Mouse (Mus musculus): ENCODE results near the gene Kpna6. TPM values are rescaled to one million over a fixed set of nuclear protein-coding genes. Genes with fewer than 3 reads are reported as not detected.

The Kpna6 gene
- total RNA-seq (2023) = 10 to 100 TPM; 33.9 to 45.9 TPM

DNA sequence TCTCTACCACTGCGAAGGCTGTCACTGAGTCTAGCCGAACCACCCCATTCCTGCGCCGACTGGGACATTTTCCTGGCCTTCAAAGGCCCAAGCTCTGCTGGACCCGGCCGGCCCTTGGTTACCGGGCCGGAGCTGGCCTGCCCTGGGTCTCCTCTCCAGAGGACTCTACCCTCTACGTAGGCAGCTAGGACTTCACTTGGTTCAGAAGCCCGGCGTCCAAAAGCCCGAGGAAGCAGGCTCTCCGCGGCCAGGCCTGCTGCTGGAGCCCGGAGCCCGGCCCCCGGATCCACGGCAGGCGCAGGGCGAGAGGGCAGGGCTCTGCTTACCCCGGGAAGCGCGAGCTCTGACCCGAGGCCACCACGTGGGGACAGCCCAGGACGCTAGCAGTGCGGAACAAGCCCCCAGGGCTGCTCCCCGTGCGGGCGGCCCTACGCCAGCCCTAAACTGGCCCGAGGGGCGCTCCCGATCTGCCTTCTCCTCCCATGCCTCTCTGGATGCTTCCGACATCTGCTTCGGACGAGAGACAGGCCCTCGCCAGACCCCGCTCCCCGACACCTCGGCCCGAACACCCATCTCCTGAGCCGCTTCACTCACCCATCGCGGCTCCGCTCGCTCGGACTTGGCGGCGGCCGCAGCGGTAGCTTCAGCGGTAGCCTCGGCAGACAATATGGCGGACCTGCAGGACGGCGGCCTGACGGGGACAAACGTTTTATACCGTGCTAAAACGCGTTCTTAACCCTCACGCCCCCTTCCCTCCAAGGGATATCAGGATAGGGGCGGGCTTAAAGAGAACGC, at the start of gene Kpna6:
Gene Kpna6 (minus strand): TSS at position 685 of the 795 bp plus-strand sequence.

DNA sequence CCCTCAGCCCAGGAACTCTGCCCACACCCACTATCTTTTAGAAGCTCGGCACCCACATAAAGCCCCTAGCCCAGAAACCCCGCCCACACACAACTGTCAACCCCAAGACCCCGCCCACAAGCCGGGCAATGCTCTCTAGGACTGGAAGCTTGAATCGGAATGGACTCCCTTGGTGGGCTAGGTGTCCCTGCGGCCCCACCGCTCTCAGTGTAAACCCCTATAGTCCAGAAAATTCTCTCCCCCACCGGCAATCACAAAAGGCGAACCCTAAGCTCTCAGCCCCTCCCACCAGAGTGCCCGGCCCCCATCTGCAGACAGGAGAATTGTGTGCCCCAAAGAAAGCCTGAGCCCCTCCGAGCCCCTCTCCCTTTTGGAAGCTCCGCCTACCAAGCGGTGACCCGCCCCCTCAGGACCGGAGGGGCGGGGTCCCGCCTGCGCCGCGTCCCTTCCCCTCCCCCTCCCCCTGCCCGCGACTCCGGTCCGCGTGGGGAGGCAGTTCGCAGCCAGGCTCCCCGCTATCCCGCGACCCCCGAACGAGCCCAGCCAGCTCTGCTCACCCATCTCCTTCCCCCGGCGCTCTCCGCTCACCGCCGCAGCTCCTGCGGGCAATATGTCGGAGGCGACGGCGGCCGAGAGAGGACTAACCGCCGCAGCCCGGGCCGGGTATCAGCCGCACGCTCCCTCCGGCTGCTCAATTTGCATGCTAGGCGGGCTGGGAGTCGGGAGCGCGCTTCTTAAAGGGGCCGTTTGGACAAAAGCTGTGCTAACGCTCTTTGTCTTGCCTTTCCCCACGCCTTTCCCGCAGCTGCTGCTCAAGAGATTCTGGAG, 23.8 kb upstream of the Kpna6 start, which contains the start of gene Tmem39b:
Gene Tmem39b (minus strand): TSS at position 681 of the 828 bp plus-strand sequence.

GRCm38 (mm10) chr4:129640638-129641467, 31.7 kb downstream of the Kpna6 start, which contains the start of gene Txlna:
TSS of gene Txlna (minus strand) at chr4:129641065.

DNA sequence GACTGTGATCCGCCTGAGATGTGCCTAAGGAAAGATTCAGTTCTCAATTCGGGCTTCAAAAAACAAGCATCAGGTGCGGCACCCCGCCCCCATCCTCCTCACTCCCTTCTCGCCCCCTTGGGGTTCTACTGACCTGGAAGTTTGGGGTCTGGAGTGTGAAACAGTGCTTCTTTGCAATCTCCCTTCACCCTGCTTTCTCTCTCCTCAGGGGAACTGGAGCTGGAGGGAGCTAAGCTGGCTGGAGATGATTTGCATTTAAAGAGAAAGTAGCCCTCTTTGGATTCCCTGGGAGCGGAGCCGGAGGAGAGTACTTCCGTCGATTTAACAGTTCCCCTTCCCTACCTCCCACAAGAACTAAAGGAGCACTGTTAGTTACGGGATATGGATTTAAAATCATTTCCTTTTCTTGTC, 48.9 kb downstream of the Kpna6 start, which contains the start of gene Ccdc28b:
Gene Ccdc28b (minus strand): TSS at position 267 of the 411 bp plus-strand sequence.

DNA sequence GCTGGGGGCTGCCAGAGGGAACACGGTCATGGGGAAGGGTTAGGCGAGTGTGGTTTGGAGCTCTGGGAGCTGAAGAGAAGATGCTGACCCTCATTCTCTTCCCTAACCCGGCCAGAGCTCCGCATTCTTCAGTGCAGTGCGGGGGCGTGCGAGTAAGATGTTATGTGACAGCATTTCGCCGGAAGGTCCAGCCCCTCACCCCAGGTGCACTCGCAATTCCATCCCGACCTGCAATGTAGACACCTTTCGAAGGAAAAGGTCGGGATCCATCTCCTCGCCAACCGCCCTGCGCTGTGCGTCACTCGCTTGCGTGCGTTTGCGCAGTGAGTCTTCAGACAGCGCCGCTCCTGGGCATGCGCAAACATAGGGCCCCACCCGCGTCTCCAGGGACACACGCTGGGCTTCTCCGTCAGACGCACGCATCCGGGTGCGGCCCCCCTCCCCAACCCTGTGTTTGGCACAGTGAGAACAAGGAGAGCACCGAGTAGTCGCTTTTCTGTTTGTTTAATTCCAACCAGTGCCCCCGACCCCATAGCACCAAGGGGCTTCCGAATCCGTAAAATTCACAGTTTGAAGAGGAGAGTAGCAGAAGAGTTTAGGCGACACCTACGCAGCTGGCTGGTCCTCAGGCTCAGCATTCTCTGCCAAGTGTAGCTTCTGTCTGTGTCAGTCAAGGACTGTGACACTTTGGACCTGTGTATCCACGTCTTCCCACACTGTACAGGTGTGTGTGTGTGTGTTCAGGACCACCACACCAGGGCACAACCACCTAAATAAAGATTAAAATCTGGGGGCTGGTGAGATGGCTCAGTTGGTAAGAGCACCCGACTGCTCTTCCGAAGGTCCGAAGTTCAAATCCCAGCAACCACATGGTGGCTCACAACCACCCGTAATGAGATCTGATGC, 53.5 kb downstream of the Kpna6 start, which contains the start of gene Iqcc:
Gene Iqcc (minus strand): TSS at position 314 of the 906 bp plus-strand sequence.

GRCm38 (mm10) chr4:129614093-129614492, 58.5 kb downstream of the Kpna6 start, which contains the start of gene Dcdc2b:
TSS of gene Dcdc2b (minus strand) at chr4:129614257.

DNA sequence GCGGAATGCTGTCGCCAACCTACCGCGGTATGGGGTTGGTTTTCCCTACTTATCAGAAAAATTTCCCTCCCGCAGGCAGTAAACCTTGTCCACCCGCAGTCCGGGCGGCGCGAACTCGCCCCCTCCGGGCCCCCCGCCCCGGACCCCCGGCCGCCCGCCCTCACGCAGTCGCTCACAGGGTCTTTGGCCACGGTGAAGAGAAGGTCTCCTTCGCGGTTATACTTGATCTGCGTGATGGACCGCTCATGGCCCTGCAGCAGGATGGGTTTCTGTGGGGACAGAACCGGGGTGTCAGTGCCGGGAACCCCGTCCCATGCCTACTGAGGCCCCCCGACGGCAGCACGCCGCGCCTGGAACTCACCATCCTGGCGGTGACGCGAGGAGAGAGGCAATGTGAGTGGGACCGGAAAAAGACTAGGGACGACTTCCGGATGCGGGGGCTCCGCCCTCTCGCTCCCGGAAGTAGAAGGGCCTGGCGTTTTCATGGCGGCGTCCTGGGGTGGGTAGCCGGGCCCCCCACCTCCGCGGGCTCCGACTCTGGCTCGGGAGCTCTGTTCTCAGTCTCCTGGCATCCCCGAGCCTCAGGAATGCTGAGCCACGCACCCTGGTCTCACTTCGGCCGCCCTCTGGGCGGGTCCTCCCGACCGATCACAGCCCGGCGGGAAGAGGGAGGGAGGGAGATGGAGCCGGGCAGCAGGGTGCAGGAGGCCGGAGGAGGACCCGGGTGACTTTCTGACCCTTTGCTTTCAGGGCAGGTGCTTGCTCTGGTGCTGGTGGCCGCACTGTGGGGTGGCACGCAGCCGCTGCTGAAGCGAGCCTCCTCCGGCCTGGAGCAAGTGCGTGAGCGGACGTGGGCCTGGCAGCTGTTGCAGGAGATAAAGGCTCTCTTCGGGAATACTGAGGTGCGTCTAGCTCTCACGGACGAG, 72.1 kb downstream of the Kpna6 start, which contains the start of the genes Eif3i and Tmem234:
Gene Eif3i (minus strand): TSS at position 416 of the 926 bp plus-strand sequence.
Gene Tmem234 (plus strand): TSS at position 436 of the 926 bp plus-strand sequence.

Other genes with a start within 250 kb of the Kpna6 start
- under 1 TPM in 1 of 2 experiments, not detected in 1; 0.26 TPM for gene Zbtb8b, start 231.9 kb downstream of the Kpna6 start, total RNA-seq (2023)
- gene Bsdc1, start 211.2 kb downstream of the Kpna6 start, total RNA-seq (2023) = 100 to 1,000 TPM; 118 to 131 TPM
- not detected for gene Tssk3, start 181.7 kb downstream of the Kpna6 start, total RNA-seq (2023)
- gene Fam229a, start 181.6 kb downstream of the Kpna6 start, total RNA-seq (2023) = 1 to 10 TPM; 1.1 to 1.5 TPM
- 10 to 100 TPM in 1 of 2 experiments, 1 to 10 TPM in 1; 8.1 to 10.4 TPM for gene Marcksl1, start 159.2 kb downstream of the Kpna6 start, total RNA-seq (2023)
- gene Hdac1, start 130.1 kb downstream of the Kpna6 start, total RNA-seq (2023) = 100 to 1,000 TPM; 135 to 137 TPM
- gene Lck, start 99.1 kb downstream of the Kpna6 start, total RNA-seq (2023) = 100 to 1,000 TPM; 913 to 948 TPM
- gene Fam167b, start 94.2 kb downstream of the Kpna6 start, total RNA-seq (2023) = not detected
- 100 to 1,000 TPM; 181 to 191 TPM for gene Eif3i, start 72.1 kb downstream of the Kpna6 start, total RNA-seq (2023)
- 100 to 1,000 TPM; 125 to 142 TPM for gene Tmem234, start 72.1 kb downstream of the Kpna6 start, total RNA-seq (2023)
- gene Dcdc2b, start 58.5 kb downstream of the Kpna6 start, total RNA-seq (2023) = 1 to 10 TPM; 3.5 to 4.0 TPM
- gene Iqcc, start 53.7 kb downstream of the Kpna6 start, total RNA-seq (2023) = 10 to 100 TPM; 26.8 to 29.0 TPM
- 10 to 100 TPM; 14.0 to 15.8 TPM for gene Ccdc28b, start 48.8 kb downstream of the Kpna6 start, total RNA-seq (2023)
- 10 to 100 TPM; 71.4 to 73.6 TPM for gene Txlna, start 31.7 kb downstream of the Kpna6 start, total RNA-seq (2023)
- 10 to 100 TPM; 13.0 to 15.0 TPM for gene Tmem39b, start 24.1 kb upstream of the Kpna6 start, total RNA-seq (2023)
- 100 to 1,000 TPM; 135 to 141 TPM for gene Khdrbs1, start 69.5 kb upstream of the Kpna6 start, total RNA-seq (2023)
- gene Ptp4a2, start 138.5 kb upstream of the Kpna6 start, total RNA-seq (2023) = 100 to 1,000 TPM; 310 to 329 TPM

All from T-cell, adult 66 days (primary cell).